19 mouse cellular contexts compared by ENCODE assay signal in the genomic region with DNA sequence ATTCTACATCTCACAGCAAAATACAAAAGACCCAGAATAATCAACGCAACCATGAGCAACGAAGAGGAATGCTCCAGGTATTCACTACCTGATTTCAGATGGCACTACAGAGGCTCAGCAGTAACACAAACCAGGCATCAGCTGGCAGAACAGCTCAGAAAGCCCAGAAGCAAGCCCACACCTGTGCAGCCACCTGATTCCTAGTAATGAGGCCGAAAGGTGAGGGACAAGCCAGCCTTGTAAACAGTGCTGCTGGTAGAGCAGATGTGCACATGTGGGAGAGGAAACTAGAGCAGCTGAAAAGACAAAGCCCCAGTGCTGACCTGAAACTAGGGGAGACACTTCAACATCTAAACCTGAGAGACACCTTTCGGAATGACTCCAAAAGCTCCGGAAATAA. TPM values are rescaled to one million over a fixed set of nuclear protein-coding genes. Genes with fewer than 3 reads are reported as not detected.
"Had no signal": no experiment of that assay in that cellular context is flagged by ENCODE, and none has a peak within 500 bp of the region (broad histone marks: within the 10 kb centered on the region; RNA-seq: fewer than 3 reads in every experiment).

No protein-coding gene starts in this region.

- ATAC-seq: midbrain, embryonic 13.5 days had no signal

- H3K9ac ChIP-seq: liver, embryonic 14.5 days; lung, embryonic 14.5 days; midbrain, embryonic 13.5 days; neural tube, embryonic 12.5 days; stomach, embryonic 15.5 days had no signal

- H3K4me1 ChIP-seq: megakaryocyte, embryonic 14.5 days; neural tube, embryonic 12.5 days; stomach, embryonic 15.5 days had no signal

- H3K36me3 ChIP-seq: midbrain, embryonic 13.5 days; neural tube, embryonic 12.5 days; stomach, embryonic 15.5 days had no signal

- H3K4me3 ChIP-seq: megakaryocyte, embryonic 14.5 days; midbrain, embryonic 13.5 days; neural tube, embryonic 12.5 days; stomach, embryonic 15.5 days had no signal

- H3K4me2 ChIP-seq: lung, embryonic 14.5 days; midbrain, embryonic 11.5 days; midbrain, embryonic 13.5 days; neural tube, embryonic 12.5 days; stomach, embryonic 15.5 days had no signal

- H3K9me3 ChIP-seq: midbrain, embryonic 13.5 days; neural tube, embryonic 12.5 days; stomach, embryonic 15.5 days had no signal

- DNase-seq: lung, adult 18-20 months; lung, embryonic 14.5 days; lung, postnatal 10 days; lung, postnatal 4 days; right cerebral cortex, postnatal 14 days; thymus, adult 2 months; thymus, postnatal 25 days; thymus, postnatal 4 days had no signal

- H3K27me3 ChIP-seq: midbrain, embryonic 13.5 days; neural tube, embryonic 12.5 days; stomach, embryonic 15.5 days had no signal

- H3K27ac ChIP-seq: liver, embryonic 14.5 days; midbrain, embryonic 13.5 days; neural tube, embryonic 12.5 days; stomach, embryonic 15.5 days; stomach, postnatal 0 days had no signal

RNA-seq across cellular contexts. Expression of a gene that starts 48.5 kb away (rescaled TPM):
- total RNA-seq: monocyte, adult 5-6 weeks; neutrophil, adult 5-6 weeks had no signal
- polyA plus RNA-seq: liver, embryonic 14.5 days; liver, embryonic 16.5 days; lung, embryonic 14.5 days; lung, embryonic 16.5 days; midbrain, embryonic 11.5 days; midbrain, embryonic 13.5 days; neural tube, embryonic 12.5 days; stomach, embryonic 15.5 days; stomach, postnatal 0 days had no signal
